Mouse (Mus musculus) adrenal gland, adult (tissue): ENCODE data around the gene Rnasek.

ENCODE experiments used
- DNase-seq, 2 experiments: peaks; one replicate each; pipeline ENCODE4 v3.0.0; 2022 to 2023; ENCODE audit warnings: low spot score in 1 of 2; ENCODE audit not compliant: inconsistent age in 2 of 2

Rnasek gene

DNA sequence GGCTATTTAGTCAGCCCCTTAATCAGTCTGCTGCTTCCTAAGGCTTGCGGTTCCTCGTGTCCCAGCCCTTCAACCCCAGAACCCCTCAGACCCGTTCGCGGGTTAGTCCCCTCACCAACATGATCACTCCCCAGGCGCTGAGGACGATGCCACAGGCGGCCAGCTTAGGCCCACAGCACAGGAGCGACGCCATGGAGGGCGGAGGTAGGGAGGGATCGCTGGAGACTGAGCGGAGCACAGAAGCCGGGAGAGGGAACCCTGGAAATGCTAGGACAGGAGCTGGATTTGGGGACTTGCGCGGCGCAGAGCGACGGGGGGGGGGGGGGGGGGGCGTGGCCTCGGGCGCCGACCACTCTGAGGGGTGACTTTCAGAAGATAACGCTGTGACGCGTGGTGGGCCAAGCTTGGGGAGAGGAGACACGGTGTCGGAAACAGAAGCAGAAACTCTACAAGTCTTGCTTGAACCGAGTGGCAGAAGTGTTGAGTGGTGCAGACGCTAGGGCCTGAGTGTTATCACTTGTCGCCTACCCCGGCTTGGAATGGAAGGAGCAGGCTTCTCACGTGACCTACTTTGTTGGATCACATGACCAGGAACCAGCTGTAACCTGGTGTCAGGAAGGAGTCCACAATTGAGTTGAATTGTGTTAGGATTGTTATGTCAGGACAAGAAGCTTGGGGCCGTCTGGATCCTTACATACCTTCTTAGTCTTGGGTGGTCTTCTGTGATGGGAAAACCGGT is at the start of gene Rnasek, which contains the start of gene Gm21988:
Gene Rnasek (minus strand): TSS at position 302 of the 739 bp plus-strand sequence.
Gene Gm21988 (minus strand): TSS at position 290 of the 739 bp plus-strand sequence.
- DNase-seq, result peak; percentile 85 to 98

DNA sequence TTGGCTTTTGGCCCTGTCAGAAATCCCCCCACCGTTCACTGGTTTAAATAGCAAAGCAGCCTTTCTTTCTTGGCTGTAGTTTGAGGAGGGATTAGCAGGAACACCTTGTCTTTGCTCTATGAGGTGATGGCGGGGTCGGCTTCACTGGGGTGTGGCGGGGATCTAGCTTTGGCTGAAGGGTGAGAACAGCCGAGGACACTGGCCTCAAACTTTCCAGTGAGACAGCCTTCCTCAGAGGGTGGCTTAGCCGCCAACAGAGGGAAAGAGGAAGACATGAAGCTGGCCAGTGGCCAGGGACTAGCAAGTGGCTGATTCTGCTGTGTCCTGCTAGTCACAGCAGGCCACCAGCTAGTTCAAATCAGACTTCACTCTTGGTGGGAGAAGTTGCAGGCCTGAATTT is 49.6 kb upstream of the Rnasek start:
- peak in 1 of 2 experiments; percentile 44 for DNase-seq

DNA sequence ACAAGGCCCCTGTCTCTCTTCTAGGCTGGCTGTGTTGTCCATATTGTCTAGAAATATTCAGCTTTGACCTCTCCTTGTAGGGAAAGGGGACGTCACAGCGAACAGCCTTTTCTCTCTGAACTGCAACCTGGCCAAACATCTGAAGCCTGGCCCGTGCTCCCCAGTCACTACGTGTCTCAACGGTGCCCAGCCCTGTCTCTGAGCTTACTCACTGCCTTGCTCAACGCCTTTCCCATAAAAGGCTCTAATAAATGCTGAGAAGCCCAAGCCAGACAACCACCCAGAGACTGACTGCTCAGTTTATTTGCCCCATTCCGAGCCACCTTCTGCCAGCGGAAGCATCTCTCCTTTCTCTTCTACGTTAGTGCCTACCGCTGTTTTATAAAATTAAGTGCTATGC is 48.5 kb upstream of the Rnasek start:
- no peak for DNase-seq

GRCm38 (mm10) chr11:70285686-70286085 is 46.0 kb upstream of the Rnasek start:
- DNase-seq, result no peak

DNA sequence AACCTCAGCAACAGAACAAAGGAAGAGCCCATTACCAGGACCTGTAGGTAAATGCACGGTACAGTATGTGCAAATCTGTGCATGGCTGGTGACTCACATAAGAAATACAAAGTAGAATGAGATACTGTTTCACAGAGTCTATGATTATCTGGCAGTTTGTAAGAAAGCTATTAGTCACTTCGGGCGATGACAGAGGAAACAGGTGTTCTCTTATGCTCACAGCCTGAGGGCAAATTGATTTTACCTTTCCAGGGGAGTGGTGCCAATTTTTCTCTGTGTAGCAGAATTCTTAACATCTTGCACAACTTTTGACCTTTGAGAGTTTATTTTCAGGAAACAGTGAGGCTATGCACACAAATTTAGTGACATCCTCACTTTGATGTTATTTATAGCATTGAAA is 45.1 kb upstream of the Rnasek start:
- DNase-seq, result no peak

GRCm38 (mm10) chr11:70283666-70284065 is 44.0 kb upstream of the Rnasek start:
- DNase-seq, result no peak

DNA sequence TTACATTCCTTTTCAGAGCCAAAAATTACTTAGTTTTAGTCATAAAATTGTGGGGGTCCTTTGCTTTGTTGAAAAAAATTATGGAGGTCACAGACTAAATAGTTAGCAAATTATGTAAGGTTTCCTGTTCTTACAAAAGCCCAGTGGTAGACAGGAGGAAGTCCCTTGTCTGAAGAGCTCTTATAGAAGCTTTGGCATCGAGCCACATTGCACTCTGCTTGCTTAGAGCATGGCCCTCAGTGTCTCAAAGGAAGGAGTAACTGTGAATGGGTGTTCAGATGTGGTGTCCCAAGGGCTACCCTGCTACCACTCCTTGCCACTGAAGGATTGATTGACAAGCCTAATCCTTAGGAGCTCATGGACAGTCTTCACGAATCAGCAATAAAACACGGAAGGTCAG is 40.8 kb upstream of the Rnasek start:
- peak in 1 of 2 experiments; percentile 29 for DNase-seq

- no peak for DNase-seq
Measured at GRCm38 (mm10) chr11:70278961-70279360, 39.3 kb upstream of the Rnasek start.

DNA sequence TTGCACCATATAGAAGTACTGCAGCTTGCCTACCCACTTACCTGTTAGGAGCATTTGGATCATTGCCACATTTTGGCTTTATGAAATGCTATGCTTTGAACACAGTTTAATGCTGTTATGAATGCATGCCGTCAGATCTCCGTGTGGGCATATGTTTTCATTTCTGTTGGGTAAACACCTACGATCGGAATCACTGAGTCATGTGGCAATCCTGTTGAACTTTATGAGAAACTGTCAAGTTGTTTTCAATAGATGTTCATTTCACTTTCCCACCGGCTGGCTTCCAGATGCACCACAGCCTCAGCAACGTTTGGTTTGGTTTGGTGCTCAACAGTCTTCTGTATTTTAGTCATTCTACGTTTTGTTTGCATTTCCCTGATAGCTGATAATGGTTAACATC is 32.0 kb upstream of the Rnasek start:
- no peak for DNase-seq

DNA sequence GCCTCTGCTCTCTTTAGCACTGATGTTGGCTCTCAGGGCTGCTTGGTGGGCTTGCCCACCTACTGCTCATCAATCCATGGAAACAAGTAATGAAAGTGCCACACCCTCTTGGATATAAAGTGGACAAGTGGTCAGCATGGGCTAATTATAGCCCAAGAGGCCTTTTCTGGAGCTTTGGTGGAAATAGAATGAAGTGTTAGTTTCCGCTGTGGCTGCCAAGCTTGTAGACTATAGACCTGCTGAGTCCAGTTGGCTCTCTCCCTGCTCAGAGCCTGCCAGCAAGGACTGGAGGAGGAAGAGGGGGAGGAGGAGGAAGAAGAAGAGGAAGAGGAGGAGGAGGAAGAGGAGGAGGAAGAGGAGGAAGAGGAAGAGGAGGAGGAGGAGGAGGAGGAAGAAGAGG is 26.8 kb upstream of the Rnasek start:
- DNase-seq, result no peak

- DNase-seq, result no peak
Measured at GRCm38 (mm10) chr11:70265819-70266218, 26.2 kb upstream of the Rnasek start.

- DNase-seq, result no peak
Measured at GRCm38 (mm10) chr11:70265252-70265651, 25.6 kb upstream of the Rnasek start.

DNA sequence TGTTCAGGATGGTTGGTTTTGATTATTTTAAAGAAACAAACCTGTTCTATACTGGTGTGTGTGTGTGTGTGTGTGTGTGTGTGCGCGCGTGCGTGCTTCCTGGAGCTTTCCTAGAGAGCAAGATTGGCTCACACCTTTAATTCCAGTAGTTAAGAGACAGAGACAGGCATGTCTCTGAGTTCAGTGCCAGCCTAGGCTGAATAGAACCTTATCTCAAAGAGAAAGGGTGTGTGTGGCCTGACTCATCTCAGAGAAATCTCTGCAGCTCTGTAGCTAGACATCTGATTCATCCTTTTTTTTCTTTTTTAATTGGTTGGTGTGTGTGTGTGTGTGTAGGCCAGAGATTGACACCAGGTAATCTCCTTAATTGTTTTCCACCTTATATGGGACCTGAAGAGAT is 19.4 kb upstream of the Rnasek start:
- no peak for DNase-seq

GRCm38 (mm10) chr11:70254931-70255531 is 15.4 kb upstream of the Rnasek start, which contains the start of gene Alox12:
Alox12 (minus strand) TSS chr11:70255353.
- peak; percentile 66 to 89 for DNase-seq

DNA sequence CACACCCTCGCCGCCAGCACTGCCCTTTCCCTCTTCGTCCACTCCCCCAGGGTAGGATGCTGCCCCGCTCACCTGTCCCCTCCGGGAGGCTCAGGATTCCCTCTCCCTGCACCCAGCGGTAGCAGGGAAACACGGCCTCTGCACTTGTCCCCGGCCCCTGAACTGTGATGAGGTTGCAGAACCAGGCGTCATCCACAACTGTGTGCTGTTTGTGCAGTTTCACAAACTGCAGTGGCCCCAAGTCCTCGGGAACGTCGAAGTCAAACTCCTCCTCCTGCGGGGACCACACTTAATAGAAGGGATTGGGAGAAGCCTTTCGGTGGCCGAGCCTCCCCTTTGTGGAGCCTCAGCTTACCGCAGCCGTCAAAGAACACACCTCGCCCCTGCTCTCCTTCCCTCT is 14.7 kb upstream of the Rnasek start:
- DNase-seq, result no peak

- DNase-seq, result peak in 1 of 2 experiments; percentile 48
Measured at GRCm38 (mm10) chr11:70251853-70252252, 12.2 kb upstream of the Rnasek start.

- no peak for DNase-seq
Measured at GRCm38 (mm10) chr11:70250150-70250549, 10.5 kb upstream of the Rnasek start.

GRCm38 (mm10) chr11:70247136-70247845 is 7.6 kb upstream of the Rnasek start:
- peak; percentile 63 to 92 for DNase-seq

DNA sequence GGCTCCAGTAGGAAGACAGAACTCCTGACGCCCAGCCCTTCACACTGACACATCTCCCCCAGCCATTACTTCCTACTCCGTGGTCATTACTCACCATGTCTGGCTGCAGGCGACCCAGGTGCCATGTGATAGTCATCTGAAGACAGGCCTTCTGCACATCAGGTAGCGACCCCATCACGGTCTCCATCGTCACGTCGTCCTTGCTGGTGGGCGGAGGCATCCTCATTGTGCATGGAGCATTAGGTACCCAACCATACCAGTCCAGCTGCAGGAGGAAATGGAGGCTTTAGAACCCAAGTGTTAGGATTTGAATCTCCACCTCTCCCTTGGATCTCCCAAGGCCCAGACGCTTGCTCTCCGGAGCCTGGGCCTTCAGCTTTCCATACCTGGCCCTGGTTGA is 2.9 kb upstream of the Rnasek start:
- peak in 1 of 2 experiments; percentile 9 for DNase-seq

DNA sequence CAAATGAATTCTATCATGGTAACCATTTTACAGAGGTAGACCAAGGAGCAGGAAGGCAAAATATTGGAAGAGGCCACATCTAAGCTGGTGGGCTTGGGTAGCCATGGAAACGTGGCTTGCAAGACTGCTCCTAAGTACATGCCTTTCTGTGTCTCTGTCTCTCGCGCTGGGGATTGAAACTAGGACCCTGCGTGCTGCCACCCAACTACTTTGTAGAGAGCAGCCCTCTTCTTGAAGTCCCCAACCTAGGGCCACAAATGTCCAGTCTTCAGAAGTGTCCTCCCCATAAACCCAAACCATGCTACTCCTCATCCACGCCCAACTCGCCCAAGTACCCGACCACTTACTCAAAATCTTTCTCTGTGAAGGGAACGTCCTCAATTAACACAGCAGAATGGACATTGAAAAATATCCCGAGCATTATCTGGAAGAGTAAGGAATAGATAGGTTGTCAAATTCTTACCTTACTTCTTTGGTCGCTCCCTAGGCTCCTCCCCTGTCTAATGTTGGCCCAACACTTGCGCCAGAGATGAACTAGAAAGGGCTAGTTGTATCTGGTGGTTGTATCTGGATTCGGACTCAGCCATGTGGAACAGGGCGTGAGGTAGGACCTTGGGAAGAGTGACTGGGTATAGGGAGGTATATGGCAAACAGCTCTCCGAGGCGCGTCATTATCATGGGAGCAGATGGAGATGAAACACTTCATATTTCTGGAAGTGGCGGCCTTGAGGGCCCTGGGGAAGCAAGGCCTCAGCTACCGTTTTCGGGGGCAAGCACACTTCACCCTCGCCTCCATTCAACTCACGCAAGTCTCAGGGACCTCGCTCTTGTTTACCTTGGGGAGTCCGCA is 826 bp downstream of the Rnasek start:
- peak; percentile 32 to 80 for DNase-seq
